Mouse (Mus musculus): ENCODE data around the gene Col8a2. TPM values are rescaled to one million over a fixed set of nuclear protein-coding genes. Genes with fewer than 3 reads are reported as not detected.

Col8a2 gene
- polyA plus RNA-seq, 1 experiment from 2014 or later, result 4.6 TPM

DNA sequence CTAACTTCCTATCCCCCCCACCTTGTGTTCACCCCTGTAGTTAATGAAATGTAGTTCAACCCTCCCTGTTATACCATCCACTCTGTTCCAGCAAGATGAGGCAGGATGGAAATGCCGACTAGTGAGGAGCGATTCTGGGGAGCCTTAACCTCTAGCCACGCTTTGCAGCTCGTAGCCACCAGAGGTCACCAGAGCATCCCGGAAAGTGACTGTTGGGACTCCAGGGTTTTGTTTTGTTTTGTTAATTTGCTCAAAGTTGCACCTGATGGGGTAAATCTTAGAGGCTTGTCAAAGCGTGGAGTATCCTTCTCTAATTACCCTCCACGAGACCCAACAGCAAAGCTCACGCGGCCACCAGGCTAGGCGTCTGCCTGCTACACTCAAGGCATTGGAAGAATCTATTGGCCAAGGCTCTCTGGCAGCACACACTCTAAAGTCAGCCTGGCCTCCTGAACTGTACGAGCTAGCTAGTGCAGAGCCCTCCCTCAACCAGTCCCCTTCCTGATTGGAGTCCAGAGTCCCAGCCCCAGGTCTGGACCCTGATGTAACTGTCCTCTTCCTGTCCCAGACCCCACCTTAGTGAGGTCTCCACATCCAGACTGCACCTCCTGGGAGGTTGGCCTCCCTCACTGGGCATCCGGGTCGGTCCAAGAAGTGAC lies 8.6 kb upstream of the Col8a2 start:
- Histone ChIP-seq H3K4me3 (ENCODE audit: low read length) (no peak overlapping the region), H3K9ac (ENCODE audit: low read length) (no peak overlapping the region), H3K27ac (ENCODE audit: low read length) (no peak overlapping the region), H3K36me3 (ENCODE audit: control insufficient read depth, insufficient read depth, low read length) (peaks cover 9% of the 10 kb centered on the region), H3K9me3 (ENCODE audit: control insufficient read depth, low read length) (no peaks in the 10 kb centered on the region), H3K27me3 (ENCODE audit: control insufficient read depth, insufficient read depth, low read depth, low read length) (no peaks in the 10 kb centered on the region), H3K4me2 (ENCODE audit: low read depth, low read length) (peak overlapping the region; percentile 15; the same call in 1 of the 2 replicates), H3K4me1 (replicated peaks; ENCODE audit: control insufficient read depth, insufficient read depth, low read length) (no peaks in the 10 kb centered on the region; the same call in 1 of the 2 replicates)
- ATAC-seq (ENCODE audit: low read depth), result peak; percentile 66
- 10% methylated on average over 13 of the region's 13 CpGs for WGBS

DNA sequence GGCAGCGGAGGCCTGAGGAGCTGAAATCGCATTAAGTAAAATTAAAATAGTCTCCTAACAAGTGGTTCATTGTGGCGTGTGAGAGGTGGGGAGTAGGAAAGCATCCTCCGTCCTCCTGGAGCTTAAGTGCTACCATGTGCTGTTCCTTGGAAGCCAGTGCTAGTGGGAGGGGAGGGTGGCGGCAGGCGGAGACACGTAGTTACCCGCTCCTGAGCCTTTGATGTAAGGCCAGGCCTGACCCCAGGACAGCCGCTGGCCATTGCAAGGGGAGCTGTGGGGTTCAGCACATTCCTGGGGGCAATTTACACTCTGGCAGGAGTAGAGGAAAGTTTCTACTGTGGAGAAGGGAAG lies 8.1 kb upstream of the Col8a2 start:
- no peak for ATAC-seq (ENCODE audit: low read depth)
- H3K9ac ChIP-seq (ENCODE audit: low read length), result no peak overlapping the region
- no peak overlapping the region for H3K4me3 ChIP-seq (ENCODE audit: low read length)
- H3K36me3 ChIP-seq (ENCODE audit: control insufficient read depth, insufficient read depth, low read length), result peaks cover 7% of the 10 kb centered on the region
- no peaks in the 10 kb centered on the region for H3K27me3 ChIP-seq (ENCODE audit: control insufficient read depth, insufficient read depth, low read depth, low read length)
- H3K4me1 ChIP-seq (replicated peaks; ENCODE audit: control insufficient read depth, insufficient read depth, low read length), result no peaks in the 10 kb centered on the region; the same call in 1 of the 2 replicates
- H3K27ac ChIP-seq (ENCODE audit: low read length), result no peak overlapping the region
- 39% methylated on average over 9 of the region's 9 CpGs for WGBS
- no peaks in the 10 kb centered on the region for H3K9me3 ChIP-seq (ENCODE audit: control insufficient read depth, low read length)
- H3K4me2 ChIP-seq (ENCODE audit: low read depth, low read length), result no peak overlapping the region

DNA sequence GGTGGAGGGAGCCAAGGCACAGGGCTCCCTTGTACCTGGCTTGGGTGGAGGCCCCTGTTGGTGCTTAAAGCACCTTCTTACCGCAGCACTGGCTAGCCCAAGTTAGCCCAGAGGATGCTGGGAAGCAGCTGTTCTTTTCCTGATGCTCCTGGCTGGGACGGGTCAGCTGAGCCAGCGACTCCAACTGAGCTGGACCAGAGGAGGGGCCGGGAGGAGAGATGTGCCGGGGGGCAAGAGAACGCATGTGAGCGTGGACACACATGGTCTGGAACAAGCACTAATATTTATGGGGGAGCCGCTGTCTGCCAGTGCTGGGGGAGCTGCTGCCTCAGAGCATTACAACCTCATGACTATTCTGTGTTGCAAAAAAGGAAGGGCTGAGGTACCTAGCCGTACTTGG lies 7.6 kb upstream of the Col8a2 start:
- no peak overlapping the region for H3K27ac ChIP-seq (ENCODE audit: low read length)
- no peak overlapping the region for H3K4me2 ChIP-seq (ENCODE audit: low read depth, low read length)
- H3K36me3 ChIP-seq (ENCODE audit: control insufficient read depth, insufficient read depth, low read length), result peaks cover 2% of the 10 kb centered on the region
- 65% methylated on average over 9 of the region's 9 CpGs for WGBS
- no peak overlapping the region for H3K4me3 ChIP-seq (ENCODE audit: low read length)
- no peaks in the 10 kb centered on the region; the same call in 1 of the 2 replicates for H3K4me1 ChIP-seq (replicated peaks; ENCODE audit: control insufficient read depth, insufficient read depth, low read length)
- H3K9ac ChIP-seq (ENCODE audit: low read length), result no peak overlapping the region
- ATAC-seq (ENCODE audit: low read depth), result no peak
- H3K9me3 ChIP-seq (ENCODE audit: control insufficient read depth, low read length), result no peaks in the 10 kb centered on the region
- H3K27me3 ChIP-seq (ENCODE audit: control insufficient read depth, insufficient read depth, low read depth, low read length), result no peaks in the 10 kb centered on the region

DNA sequence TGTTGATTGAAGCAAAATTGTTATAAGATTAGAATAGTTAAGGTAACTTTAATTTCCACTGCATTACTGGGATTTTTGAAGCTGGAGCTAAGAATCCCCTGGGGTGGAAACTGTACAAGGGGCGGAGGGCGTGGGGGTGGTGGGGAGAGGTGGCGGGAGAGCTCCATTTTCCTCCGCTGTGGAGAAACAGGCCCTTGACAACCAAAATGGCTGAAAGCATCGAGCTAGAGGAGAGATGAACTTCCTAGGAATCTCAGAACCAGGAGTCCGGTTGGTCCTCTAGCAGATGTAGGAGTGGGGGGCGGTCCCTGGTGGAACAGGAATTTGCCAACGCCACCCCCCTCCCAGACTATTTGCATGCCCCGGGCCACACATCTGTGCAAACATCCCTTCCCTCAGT lies 4.9 kb upstream of the Col8a2 start:
- Histone ChIP-seq H3K4me3 (ENCODE audit: low read length) (no peak overlapping the region), H3K27ac (ENCODE audit: low read length) (no peak overlapping the region), H3K27me3 (ENCODE audit: control insufficient read depth, insufficient read depth, low read depth, low read length) (peaks cover 12% of the 10 kb centered on the region), H3K36me3 (ENCODE audit: control insufficient read depth, insufficient read depth, low read length) (no peaks in the 10 kb centered on the region), H3K4me1 (replicated peaks; ENCODE audit: control insufficient read depth, insufficient read depth, low read length) (peaks cover 4% of the 10 kb centered on the region), H3K9me3 (ENCODE audit: control insufficient read depth, low read length) (peaks cover 2% of the 10 kb centered on the region; the same call in 1 of the 2 replicates), H3K4me2 (ENCODE audit: low read depth, low read length) (no peak overlapping the region), H3K9ac (ENCODE audit: low read length) (no peak overlapping the region)
- WGBS, result 55% methylated on average over 9 of the region's 9 CpGs
- ATAC-seq (ENCODE audit: low read depth), result no peak

DNA sequence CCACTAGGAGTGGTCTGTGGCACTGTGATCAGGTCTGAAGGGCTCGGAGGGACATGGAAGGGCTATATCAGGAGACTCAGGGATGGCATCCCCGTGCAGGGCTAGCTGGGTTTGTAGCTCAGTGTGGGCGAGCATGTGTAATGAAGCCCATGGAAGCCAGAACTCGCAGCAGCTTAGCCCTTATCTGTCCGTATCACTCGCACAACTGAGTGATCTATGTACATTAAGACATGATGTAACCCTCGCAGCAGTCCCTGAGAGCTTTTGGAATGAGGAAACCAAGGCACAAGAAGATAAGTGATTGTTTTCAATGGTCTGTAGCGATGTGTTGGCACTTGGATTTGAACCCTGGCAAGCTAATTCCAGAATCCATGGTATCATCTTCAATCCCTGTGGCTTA lies 3.0 kb upstream of the Col8a2 start:
- WGBS, result 74% methylated on average over 8 of the region's 8 CpGs
- H3K4me3 ChIP-seq (ENCODE audit: low read length), result no peak overlapping the region
- no peak overlapping the region for H3K9ac ChIP-seq (ENCODE audit: low read length)
- no peaks in the 10 kb centered on the region for H3K36me3 ChIP-seq (ENCODE audit: control insufficient read depth, insufficient read depth, low read length)
- no peak overlapping the region for H3K4me2 ChIP-seq (ENCODE audit: low read depth, low read length)
- peaks cover 8% of the 10 kb centered on the region; the same call in 1 of the 2 replicates for H3K4me1 ChIP-seq (replicated peaks; ENCODE audit: control insufficient read depth, insufficient read depth, low read length)
- H3K27ac ChIP-seq (ENCODE audit: low read length), result no peak overlapping the region
- peaks cover 26% of the 10 kb centered on the region for H3K27me3 ChIP-seq (ENCODE audit: control insufficient read depth, insufficient read depth, low read depth, low read length)
- ATAC-seq (ENCODE audit: low read depth), result no peak
- peaks cover 2% of the 10 kb centered on the region; the same call in 1 of the 2 replicates for H3K9me3 ChIP-seq (ENCODE audit: control insufficient read depth, low read length)

DNA sequence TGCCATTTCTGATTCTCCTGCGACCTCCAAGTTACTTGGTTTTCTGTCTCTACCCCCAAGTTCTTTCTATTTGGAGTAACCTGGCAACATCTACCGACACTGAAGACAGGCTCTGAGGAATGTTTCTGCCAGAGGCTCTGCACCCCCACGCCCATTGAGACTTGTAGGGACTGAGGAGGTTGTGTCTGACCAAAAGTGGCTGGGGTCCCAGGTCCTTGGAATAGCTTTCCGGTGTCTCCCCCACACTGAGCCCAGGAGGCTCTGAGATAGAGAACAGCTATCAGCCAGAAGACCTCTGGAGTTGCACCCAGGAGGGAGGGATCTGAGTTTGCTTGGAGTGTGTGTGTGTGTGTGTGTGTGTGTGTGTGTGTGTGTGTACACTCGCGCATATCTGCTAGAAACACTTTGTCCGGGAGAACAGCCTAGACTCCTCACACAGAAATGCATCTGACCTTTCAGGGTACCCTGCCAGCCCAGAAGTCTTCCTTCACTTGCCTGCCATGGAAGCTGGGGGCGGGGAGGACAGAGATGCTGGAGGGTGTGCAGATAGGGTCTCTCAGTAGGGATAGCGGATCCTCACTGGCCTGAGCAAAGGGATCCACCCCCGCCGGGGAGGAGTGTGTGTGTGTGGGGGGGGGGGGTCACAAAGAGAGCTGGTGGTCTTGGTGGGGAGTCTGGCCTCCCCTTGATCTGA lies 856 bp downstream of the Col8a2 start:
- Histone ChIP-seq H3K4me2 (ENCODE audit: low read depth, low read length) (peak overlapping the region; percentile 70), H3K27me3 (ENCODE audit: control insufficient read depth, insufficient read depth, low read depth, low read length) (peaks cover 26% of the 10 kb centered on the region), H3K36me3 (ENCODE audit: control insufficient read depth, insufficient read depth, low read length) (no peaks in the 10 kb centered on the region), H3K9me3 (ENCODE audit: control insufficient read depth, low read length) (peaks cover 2% of the 10 kb centered on the region; the same call in 1 of the 2 replicates), H3K27ac (ENCODE audit: low read length) (no peak overlapping the region), H3K4me1 (replicated peaks; ENCODE audit: control insufficient read depth, insufficient read depth, low read length) (peaks cover 11% of the 10 kb centered on the region; the same call in 1 of the 2 replicates), H3K4me3 (ENCODE audit: low read length) (no peak overlapping the region; the same call in 1 of the 2 replicates), H3K9ac (ENCODE audit: low read length) (no peak overlapping the region)
- ATAC-seq (ENCODE audit: low read depth), result peak; percentile 67
- WGBS, result 25% methylated on average over 11 of the region's 11 CpGs

DNA sequence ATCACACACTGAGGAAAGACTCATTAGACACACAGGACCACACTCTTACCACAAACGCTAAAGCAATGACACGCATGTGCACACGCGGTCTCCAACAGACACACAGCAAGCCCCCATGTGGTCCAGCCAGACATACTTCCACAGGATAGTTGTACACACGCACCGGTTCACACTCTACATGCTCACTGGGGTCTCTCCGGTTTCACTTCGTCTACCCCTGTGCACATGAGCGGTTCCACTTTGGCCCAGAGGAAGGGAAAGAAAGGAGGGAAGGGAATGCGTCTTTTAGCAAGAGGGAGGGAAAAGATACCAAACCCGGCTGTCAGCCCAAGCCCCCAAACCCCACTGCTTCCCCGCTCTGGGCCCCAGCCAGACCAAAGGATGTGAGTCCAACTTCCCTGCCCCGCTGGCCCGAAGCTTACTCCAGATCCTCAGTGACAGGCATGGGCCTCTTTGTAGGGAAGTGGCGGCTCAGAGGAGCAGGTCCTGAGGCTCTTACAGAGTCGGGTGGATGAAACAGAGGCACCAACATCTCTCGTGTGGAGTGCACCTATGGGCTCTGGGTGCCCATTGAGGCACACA lies 1.6 kb downstream of the Col8a2 start:
- H3K27me3 ChIP-seq (ENCODE audit: control insufficient read depth, insufficient read depth, low read depth, low read length), result peaks cover 26% of the 10 kb centered on the region
- peaks cover 11% of the 10 kb centered on the region; the same call in 1 of the 2 replicates for H3K4me1 ChIP-seq (replicated peaks; ENCODE audit: control insufficient read depth, insufficient read depth, low read length)
- WGBS, result 38% methylated on average over 17 of the region's 17 CpGs
- H3K27ac ChIP-seq (ENCODE audit: low read length), result no peak overlapping the region; the same call in 1 of the 2 replicates
- H3K4me3 ChIP-seq (ENCODE audit: low read length), result peak overlapping the region; percentile 11
- peak; percentile 15; the same call in 1 of the 2 replicates for ATAC-seq (ENCODE audit: low read depth)
- no peaks in the 10 kb centered on the region for H3K36me3 ChIP-seq (ENCODE audit: control insufficient read depth, insufficient read depth, low read length)
- H3K9me3 ChIP-seq (ENCODE audit: control insufficient read depth, low read length), result peaks cover 2% of the 10 kb centered on the region; the same call in 1 of the 2 replicates
- H3K9ac ChIP-seq (ENCODE audit: low read length), result peak overlapping the region; percentile 1; the same call in 1 of the 2 replicates
- peak overlapping the region; percentile 38 for H3K4me2 ChIP-seq (ENCODE audit: low read depth, low read length)

DNA sequence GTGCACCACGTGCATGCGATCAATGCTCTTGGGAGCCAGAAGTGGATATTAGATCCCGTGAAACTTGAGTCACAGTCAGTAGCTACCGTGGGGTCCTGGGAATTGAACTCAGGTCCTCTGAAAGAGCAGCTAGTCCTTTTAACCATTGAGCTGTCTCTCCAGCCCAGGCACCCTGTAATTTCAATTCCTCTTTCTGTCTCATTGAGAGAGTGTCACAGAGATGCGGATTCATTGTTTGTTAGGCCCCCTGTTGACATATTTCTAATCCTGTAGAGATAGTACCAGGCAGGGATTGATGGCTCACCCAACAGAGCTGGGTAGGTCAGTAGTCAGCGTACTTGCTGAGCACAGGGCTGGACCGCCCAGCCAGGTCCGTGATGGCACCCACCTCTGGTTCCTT lies 3.7 kb downstream of the Col8a2 start:
- peaks cover 11% of the 10 kb centered on the region; the same call in 1 of the 2 replicates for H3K4me1 ChIP-seq (replicated peaks; ENCODE audit: control insufficient read depth, insufficient read depth, low read length)
- no peak overlapping the region for H3K4me3 ChIP-seq (ENCODE audit: low read length)
- ATAC-seq (ENCODE audit: low read depth), result no peak
- peaks cover 2% of the 10 kb centered on the region; the same call in 1 of the 2 replicates for H3K9me3 ChIP-seq (ENCODE audit: control insufficient read depth, low read length)
- H3K9ac ChIP-seq (ENCODE audit: low read length), result no peak overlapping the region
- no peak overlapping the region for H3K4me2 ChIP-seq (ENCODE audit: low read depth, low read length)
- H3K27ac ChIP-seq (ENCODE audit: low read length), result no peak overlapping the region
- H3K27me3 ChIP-seq (ENCODE audit: control insufficient read depth, insufficient read depth, low read depth, low read length), result peaks cover 26% of the 10 kb centered on the region
- 83% methylated on average over 8 of the region's 8 CpGs for WGBS
- H3K36me3 ChIP-seq (ENCODE audit: control insufficient read depth, insufficient read depth, low read length), result no peaks in the 10 kb centered on the region

DNA sequence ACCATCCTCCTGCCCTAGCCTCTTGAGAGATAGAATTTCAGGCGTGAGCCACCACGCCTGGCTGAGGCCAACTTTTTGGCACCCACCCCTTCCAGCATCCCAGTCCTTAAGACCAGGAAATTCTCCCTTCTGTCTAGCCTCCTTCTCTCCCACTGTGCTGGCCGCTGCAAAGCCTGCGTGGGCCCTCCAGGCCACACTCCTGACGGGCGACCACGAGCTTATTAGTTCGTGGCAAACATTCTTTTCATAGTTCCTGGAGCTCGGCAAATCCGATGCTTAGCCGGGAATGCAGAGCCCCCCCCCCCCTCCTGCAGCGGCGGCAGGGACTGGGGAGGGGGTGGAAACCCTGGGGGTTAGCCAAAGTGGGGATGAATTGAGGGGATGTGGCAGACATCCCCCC lies 4.6 kb downstream of the Col8a2 start:
- Histone ChIP-seq H3K9me3 (ENCODE audit: control insufficient read depth, low read length) (no peaks in the 10 kb centered on the region), H3K4me1 (replicated peaks; ENCODE audit: control insufficient read depth, insufficient read depth, low read length) (peaks cover 11% of the 10 kb centered on the region; the same call in 1 of the 2 replicates), H3K4me2 (ENCODE audit: low read depth, low read length) (no peak overlapping the region), H3K9ac (ENCODE audit: low read length) (peak overlapping the region; percentile 25; the same call in 1 of the 2 replicates), H3K27ac (ENCODE audit: low read length) (no peak overlapping the region), H3K27me3 (ENCODE audit: control insufficient read depth, insufficient read depth, low read depth, low read length) (peaks cover 21% of the 10 kb centered on the region), H3K36me3 (ENCODE audit: control insufficient read depth, insufficient read depth, low read length) (no peaks in the 10 kb centered on the region), H3K4me3 (ENCODE audit: low read length) (no peak overlapping the region)
- no peak for ATAC-seq (ENCODE audit: low read depth)
- 13% methylated on average over 13 of the region's 13 CpGs for WGBS

Measured in lung, embryonic 16.5 days (tissue).